Mouse (Mus musculus) forebrain, embryonic 10.5 days (tissue): ENCODE results near the gene Synrg. TPM values are rescaled to one million over a fixed set of nuclear protein-coding genes. Genes with fewer than 3 reads are reported as not detected.
A peak's percentile ranks its signal among the peaks of the same experiment; 100 is the strongest.

Experiments
- DNase-seq: peaks from one replicate; pipeline ENCODE4 v3.0.0-alpha.2; 2017; ENCODE audit warnings: low spot score; ENCODE audit errors: extremely low spot score
- H3K27ac ChIP-seq: fragments of 300-500 bp; sonication (generic); 2 replicates; pipeline ENCODE4 v1.5.1; 2016; ENCODE audit warnings: mild to moderate bottlenecking
- H3K27me3 ChIP-seq: fragments of 300-500 bp; sonication (generic); 2 replicates; pipeline ENCODE4 v1.6.1; 2016; ENCODE audit warnings: mild to moderate bottlenecking; ENCODE audit not compliant: poor library complexity, severe bottlenecking
- H3K36me3 ChIP-seq: fragments of 300-500 bp; sonication (generic); replicated peaks from 2 replicates; pipeline ENCODE4 v1.6.1; 2016; ENCODE audit warnings: mild to moderate bottlenecking, moderate library complexity
- H3K4me1 ChIP-seq: fragments of 300-500 bp; sonication (generic); 2 replicates; pipeline ENCODE4 v1.6.1; 2016
- H3K4me3 ChIP-seq: fragments of 300-500 bp; sonication (generic); 2 replicates; pipeline ENCODE4 v1.5.1; 2016; ENCODE audit warnings: mild to moderate bottlenecking, moderate library complexity
- H3K9me3 ChIP-seq: fragments of 300-500 bp; sonication (generic); 2 replicates; pipeline ENCODE4 v1.6.1; 2016; ENCODE audit warnings: mild to moderate bottlenecking, moderate library complexity
- WGBS: fragments of 180-500 bp; shearing (Covaris S2); methylation state at CpG from one replicate; pipeline ENCODE4 v1.1.7; 2016; 5-methylcytosine and 5-hydroxymethylcytosine counted together
- polyA plus RNA-seq: library from polyadenylated mRNA; unstranded; fragments of >200 nt; fragmentation: Nextera tagmentation; extraction: Ambion mirVana; gene quantifications from 2 replicates; pipeline ENCODE4 v1.2.1, GENCODE M21; 2016

The Synrg gene
- polyA plus RNA-seq = 10.1 and 11.9 TPM in 2 replicates

DNA sequence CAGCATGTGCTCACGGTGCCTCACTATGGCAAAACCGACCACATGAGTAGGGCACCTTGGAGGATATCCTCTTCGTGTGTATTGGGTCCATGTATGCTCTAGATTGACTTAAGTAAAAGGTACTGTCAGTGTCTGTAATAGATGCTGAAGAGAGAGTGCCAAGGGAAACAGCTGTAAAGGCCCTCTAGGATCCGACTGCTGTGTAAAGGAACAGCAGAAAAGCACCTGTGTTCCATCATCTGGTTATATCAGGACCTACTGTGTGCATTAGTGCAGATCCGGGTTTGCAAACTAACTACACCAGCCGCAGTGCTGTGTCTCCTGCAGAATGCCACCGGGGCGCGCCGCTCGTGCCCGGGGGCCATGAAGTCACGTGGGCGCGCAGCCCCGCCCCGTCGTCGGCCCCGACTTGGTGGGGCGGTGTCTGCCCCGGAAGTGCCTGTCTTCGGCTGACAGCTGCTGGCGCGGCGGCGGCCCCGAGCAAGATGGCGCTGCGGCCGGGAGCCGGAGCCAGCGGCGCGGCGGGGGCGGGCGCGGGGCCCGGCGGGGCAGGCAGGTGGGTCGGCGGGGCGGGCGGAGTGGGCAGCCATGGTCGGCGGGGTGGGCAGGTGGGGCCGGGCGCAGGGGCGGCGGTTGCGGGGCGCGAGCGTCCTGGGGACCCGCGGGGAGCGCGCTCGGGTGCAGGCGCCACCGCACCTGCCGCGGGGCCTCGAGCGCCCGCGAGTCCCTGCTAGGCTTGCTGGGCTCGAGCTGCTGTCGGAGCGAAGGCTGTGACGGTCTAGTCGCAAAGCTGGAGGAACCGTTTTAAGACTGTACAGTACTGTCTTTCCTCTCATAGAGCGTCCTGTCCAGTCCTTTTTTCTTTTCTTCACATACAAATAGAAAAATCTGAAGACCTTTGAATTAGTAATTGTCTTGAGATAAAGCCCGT, at the start of gene Synrg:
TSS of gene Synrg (plus strand) at position 438 of the 931 bp plus-strand sequence.
- Histone ChIP-seq H3K27ac (peak within 1 kb of the TSS; percentile 93), H3K27me3 (no peaks in the 10 kb centered on the region), H3K36me3 (peaks cover 43% of the 10 kb centered on the region), H3K9me3 (no peaks in the 10 kb centered on the region), H3K4me1 (peaks cover 28% of the 10 kb centered on the region), H3K4me3 (peak within 1 kb of the TSS; percentile 77)
- DNase-seq = peak; percentile 85
- WGBS = 2% methylated on average over 70 of the region's 76 CpGs

DNA sequence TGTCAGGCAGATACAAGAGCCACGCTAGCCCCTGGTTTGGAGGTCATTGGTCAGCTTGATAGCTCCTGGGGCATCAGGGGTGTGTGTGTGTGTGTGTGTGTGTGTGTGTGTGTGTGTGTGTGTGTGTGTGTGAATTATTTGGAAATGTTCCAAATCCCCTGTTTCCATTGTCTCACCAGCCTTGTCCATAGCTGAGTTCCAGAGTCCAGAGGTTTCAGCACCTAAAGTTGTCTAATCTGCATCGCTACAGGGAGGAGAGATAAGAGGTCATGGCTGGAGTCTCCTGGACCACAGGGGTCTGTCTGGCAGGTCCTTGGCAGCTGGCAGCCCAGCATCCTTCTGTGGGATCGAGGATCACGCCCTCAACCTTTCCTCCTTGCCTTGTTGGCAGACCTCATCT, 49.7 kb upstream of the Synrg start:
- H3K4me1 ChIP-seq = no peaks in the 10 kb centered on the region
- H3K27ac ChIP-seq = no peak overlapping the region
- WGBS = 88% methylated on average over 4 of the region's 4 CpGs
- H3K36me3 ChIP-seq = no peaks in the 10 kb centered on the region
- H3K9me3 ChIP-seq = no peaks in the 10 kb centered on the region
- H3K4me3 ChIP-seq = no peak overlapping the region
- no peaks in the 10 kb centered on the region for H3K27me3 ChIP-seq
- no peak for DNase-seq

DNA sequence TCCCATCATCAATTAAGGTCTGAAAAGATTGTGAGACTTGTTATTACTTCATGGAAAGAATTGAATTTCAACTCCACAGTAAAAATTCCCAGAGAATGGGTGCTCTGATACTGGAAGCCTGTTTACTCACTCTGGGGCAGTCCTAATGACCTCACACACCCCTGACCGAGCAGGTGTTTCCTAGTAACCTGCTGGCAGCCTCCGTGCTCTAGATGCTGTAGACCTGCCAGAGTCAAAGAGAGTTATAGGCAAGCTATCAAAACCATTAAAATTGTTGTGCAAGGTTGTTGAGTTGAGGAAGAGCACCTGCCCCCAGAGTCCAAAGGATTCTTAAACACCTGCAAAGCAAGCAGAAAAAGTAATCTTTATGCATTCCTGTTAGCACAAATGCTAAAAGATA, 41.6 kb upstream of the Synrg start:
- H3K4me3 ChIP-seq = no peak overlapping the region
- peaks cover 4% of the 10 kb centered on the region; the same call in 1 of the 2 replicates for H3K4me1 ChIP-seq
- no peak overlapping the region for H3K27ac ChIP-seq
- H3K36me3 ChIP-seq = no peaks in the 10 kb centered on the region
- H3K27me3 ChIP-seq = no peaks in the 10 kb centered on the region
- DNase-seq = no peak
- no peaks in the 10 kb centered on the region for H3K9me3 ChIP-seq
- 83% methylated on average over 2 of the region's 2 CpGs for WGBS

DNA sequence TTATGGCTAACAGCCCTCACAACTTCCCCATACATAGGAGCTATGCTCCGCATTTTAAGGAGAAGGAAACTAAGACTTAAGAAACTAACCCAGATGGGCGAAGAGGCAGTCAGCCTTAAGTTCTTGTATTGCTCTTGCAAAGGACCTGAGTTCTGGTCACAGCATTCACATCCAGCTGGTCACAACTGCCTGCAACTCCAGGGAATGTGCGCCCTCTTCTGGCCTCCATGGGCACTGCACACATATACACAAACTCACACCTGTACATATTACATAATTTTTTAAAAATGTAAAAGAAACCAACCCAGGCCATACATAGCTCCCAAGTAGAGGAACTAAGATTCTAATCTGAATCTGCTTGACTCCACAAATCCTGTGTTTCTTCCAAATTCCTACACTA, 37.1 kb upstream of the Synrg start:
- WGBS = 49% methylated on average over 3 of the region's 3 CpGs
- Histone ChIP-seq H3K27me3 (no peaks in the 10 kb centered on the region), H3K4me3 (no peak overlapping the region), H3K4me1 (peaks cover 4% of the 10 kb centered on the region; the same call in 1 of the 2 replicates), H3K9me3 (no peaks in the 10 kb centered on the region), H3K27ac (no peak overlapping the region), H3K36me3 (no peaks in the 10 kb centered on the region)
- DNase-seq = no peak

DNA sequence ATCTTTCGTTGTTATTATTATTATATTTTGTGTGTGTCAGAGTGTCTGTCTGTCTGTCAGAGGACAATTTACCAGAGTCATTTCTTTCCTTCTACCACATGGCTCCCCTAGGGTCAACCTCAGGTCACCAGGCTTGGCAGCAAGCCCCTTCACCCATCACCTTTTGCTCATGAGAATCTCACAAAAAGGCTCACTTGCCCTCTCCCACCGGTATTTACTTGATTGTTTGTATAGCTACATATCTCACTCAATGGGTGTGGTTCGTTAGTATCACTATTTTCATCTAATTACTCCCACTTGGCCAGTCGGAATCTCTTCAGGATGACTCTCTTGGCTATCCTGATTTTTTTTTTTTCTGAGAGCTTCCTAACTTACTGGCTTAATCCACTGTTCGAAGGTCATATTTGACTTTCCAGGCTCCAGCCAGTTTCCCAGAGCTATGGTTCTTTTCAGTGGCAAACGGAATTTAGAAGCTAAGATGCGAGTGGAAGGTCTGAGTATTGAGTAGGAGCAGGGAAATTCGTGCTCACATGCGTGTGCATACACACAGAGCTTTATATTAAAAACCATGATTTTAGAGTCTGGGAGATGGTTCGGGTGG, 31.6 kb upstream of the Synrg start:
- H3K9me3 ChIP-seq = no peaks in the 10 kb centered on the region
- H3K27me3 ChIP-seq = no peaks in the 10 kb centered on the region
- H3K27ac ChIP-seq = no peak overlapping the region
- WGBS = 82% methylated on average over 10 of the region's 10 CpGs
- no peaks in the 10 kb centered on the region for H3K4me1 ChIP-seq
- no peak for DNase-seq
- H3K4me3 ChIP-seq = no peak overlapping the region
- H3K36me3 ChIP-seq = no peaks in the 10 kb centered on the region

DNA sequence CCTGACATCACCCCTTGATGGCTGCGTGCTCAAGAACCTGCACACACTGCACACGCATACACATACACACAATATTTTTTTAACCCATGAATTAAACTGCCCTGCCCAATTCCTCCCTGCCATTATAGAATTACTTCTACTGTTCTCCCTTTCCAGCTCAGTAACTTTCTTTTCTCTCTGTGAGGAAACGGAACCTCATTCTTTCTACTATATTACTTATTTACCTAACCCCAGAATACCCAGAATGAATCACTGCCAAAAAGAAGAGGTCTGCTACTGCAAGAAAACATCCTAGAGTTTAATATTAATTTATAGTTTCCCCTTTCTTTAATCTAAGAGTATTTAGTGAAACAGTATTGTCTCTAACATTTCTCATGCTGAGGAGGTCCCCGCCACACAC, 30.9 kb upstream of the Synrg start:
- WGBS = 92% methylated on average over 4 of the region's 4 CpGs
- no peak overlapping the region for H3K4me3 ChIP-seq

DNA sequence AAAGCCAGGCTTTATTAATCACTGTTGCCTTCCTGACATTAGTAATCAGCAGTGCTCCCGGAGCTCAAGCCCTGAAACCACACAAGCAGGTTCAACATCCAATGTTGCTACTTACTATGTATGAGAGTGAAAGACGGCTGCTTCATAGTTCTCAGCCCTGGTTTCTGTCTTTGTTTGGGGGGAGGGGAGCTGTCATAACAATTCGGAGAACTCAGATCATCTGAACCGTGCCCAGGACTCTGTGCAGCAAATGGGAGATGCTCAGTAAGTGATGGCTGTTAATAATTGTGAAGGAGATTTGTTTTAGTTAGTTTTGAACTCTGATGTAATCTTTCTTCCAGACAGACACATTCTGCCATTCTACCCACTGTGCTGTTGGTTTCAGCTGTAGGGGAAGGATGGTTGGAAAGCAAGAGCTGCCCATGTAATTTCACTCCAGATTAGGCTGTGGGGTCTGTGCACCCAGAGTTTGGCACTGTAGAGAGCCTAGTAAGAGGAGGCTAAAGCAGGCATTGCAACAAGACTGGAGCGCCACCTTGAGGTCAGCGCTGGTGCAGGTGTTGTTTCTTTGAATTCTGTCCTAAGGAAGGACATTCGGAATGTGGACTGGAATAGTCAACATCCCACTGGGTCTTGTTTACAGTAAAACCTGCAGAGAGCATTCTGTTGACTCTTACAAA, 28.1 kb upstream of the Synrg start:
- 29% methylated on average over 7 of the region's 7 CpGs for whole genome bisulfite sequencing
- H3K27me3 ChIP-seq = no peaks in the 10 kb centered on the region
- DNase-seq = peak; percentile 72
- H3K36me3 ChIP-seq = no peaks in the 10 kb centered on the region
- no peaks in the 10 kb centered on the region for H3K9me3 ChIP-seq
- no peak overlapping the region for H3K27ac ChIP-seq
- H3K4me1 ChIP-seq = no peaks in the 10 kb centered on the region
- H3K4me3 ChIP-seq = no peak overlapping the region

More for the DNA sequence above, 30.9 kb upstream of the Synrg start:
- H3K27ac ChIP-seq = no peak overlapping the region
- H3K4me1 ChIP-seq = no peaks in the 10 kb centered on the region
- no peaks in the 10 kb centered on the region for H3K36me3 ChIP-seq
- no peaks in the 10 kb centered on the region for H3K9me3 ChIP-seq
- DNase-seq = no peak
- no peaks in the 10 kb centered on the region for H3K27me3 ChIP-seq

DNA sequence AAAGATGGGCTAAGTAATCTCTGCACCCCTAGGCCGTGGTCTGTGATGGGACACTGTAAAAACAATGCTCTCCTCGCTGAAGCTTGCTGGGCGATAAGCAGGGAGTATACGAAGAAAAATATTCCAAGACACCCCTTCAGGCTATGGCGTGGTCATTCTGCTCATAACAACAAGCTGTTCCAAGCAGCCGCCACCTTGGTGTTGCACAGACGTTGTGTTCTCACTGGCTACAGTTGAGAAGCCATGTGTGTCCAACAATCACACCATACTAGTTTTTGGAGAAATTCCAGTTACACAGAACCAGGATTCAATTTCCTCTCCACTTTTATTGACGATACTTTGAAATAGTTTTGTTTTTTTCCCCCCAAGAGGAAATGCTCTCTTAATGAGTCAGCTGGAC, 25.7 kb upstream of the Synrg start:
- Histone ChIP-seq H3K4me1 (peaks cover 16% of the 10 kb centered on the region), H3K27ac (no peak overlapping the region), H3K4me3 (no peak overlapping the region), H3K9me3 (no peaks in the 10 kb centered on the region), H3K36me3 (peaks cover 4% of the 10 kb centered on the region), H3K27me3 (no peaks in the 10 kb centered on the region)
- 80% methylated on average over 8 of the region's 8 CpGs for WGBS
- no peak for DNase-seq

DNA sequence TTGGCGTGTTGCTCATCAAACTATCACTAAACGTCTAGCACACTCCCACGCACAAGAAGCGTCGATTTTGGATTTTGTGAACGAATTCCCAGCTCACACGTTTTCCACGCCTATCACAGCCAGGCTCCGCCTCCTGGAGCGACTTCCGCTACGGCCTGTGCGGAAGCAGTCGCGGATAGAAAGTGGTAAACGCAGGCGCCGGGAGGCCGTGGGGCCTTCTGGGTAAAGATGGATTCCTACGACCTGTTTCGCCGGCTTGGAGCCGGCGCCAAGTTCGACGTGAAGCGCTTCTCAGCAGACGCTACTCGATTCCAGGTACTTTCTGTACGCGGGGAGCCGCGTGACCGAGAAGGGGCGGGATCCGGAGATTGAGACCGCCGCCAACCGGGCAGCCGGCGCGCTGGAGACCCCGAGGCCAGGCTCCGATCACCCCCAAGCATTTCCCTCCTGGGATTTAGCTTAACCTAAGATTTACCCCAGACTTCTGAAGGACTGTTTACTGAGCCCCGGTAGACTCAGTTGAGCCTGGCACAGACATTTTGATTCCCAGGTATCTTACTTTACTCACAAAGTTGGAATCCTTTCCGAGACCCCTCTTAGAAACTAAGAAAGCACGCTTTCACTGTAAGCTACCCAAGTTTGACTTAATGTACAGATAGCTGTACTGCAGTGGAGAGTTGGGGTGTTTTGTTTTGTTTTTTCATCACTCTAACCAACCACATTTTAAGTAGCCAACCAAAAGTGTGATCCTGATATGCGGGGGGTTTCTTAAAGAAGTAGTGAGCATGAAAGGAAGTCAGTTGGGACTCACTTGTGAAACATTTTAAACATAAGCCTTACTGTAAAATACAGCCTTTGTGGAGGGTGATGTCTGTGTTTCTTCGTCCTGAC, 22.0 kb upstream of the Synrg start, which contains the start of gene Ddx52:
TSS of gene Ddx52 (plus strand) at position 113 of the 891 bp plus-strand sequence.
- 2% methylated on average over 49 of the region's 49 CpGs for WGBS
- no peaks in the 10 kb centered on the region for H3K9me3 ChIP-seq
- peaks cover 40% of the 10 kb centered on the region for H3K36me3 ChIP-seq
- DNase-seq = peak; percentile 86
- no peaks in the 10 kb centered on the region for H3K27me3 ChIP-seq
- H3K4me1 ChIP-seq = peaks cover 16% of the 10 kb centered on the region
- H3K4me3 ChIP-seq = peak within 1 kb of the TSS; percentile 67
- peak within 1 kb of the TSS; percentile 87 for H3K27ac ChIP-seq

DNA sequence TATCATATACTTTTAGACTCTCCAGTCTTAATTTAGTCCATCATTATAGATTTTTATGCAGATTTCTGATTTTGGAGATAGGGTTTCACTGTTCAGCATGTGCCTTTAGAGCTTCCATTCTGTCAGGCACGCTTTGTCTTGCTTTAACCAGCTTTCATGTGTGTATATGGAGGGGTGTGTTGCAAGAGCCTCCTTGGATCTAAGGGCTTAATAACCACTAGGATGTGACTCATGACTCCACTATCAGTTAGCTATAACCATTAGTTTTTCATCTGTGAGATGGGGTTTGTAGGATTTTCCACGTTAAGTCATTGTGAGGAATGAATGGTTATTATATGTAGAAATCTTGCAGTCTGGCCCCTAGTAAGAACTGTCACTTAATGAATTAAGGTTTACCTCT, 7.4 kb upstream of the Synrg start:
- Histone ChIP-seq H3K4me1 (no peaks in the 10 kb centered on the region), H3K9me3 (no peaks in the 10 kb centered on the region), H3K36me3 (peaks cover 100% of the 10 kb centered on the region), H3K27ac (no peak overlapping the region), H3K27me3 (no peaks in the 10 kb centered on the region), H3K4me3 (no peak overlapping the region)
- DNase-seq = no peak
- 98% methylated on average over 2 of the region's 2 CpGs for WGBS

DNA sequence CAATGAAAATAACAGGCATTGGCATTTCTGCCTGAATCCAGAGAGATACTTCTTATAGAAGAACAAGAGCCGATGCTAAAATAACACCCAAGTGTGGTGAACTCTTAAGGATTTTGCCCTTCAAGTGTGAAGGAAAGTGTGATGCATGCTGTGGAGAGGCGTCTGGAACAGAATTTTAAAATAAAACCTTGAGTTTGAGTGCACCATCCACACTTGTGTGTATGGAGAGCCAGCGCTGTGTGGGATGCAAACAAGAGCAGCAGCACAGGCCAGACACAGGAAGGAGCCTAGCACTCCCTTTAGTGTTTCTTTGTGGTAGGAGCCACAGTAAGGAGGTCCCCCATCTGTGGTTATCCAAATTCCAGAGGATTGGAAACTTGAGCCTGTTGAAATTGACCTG, 2.2 kb upstream of the Synrg start:
- WGBS = 91% methylated on average over 3 of the region's 3 CpGs
- no peak for DNase-seq
- Histone ChIP-seq H3K27me3 (no peaks in the 10 kb centered on the region), H3K9me3 (no peaks in the 10 kb centered on the region), H3K4me3 (no peak overlapping the region), H3K4me1 (peaks cover 23% of the 10 kb centered on the region), H3K27ac (no peak overlapping the region), H3K36me3 (peaks cover 63% of the 10 kb centered on the region)
